Mouse (Mus musculus) small intestine, adult 2 months (tissue): Measurements from ENCODE around the gene Lhcgr. TPM values are rescaled to one million over a fixed set of nuclear protein-coding genes. Genes with fewer than 3 reads are reported as not detected.

Experiments
- H3K27ac ChIP-seq: fragments of 200-500 bp; 2 replicates; pipeline ENCODE4 v1.5.1; 2012; ENCODE audit warnings: low read depth, low read length, control low read depth, inconsistent platforms; ENCODE audit not compliant: insufficient read depth
- H3K27me3 ChIP-seq: fragments of 200-500 bp; 2 replicates; pipeline ENCODE4 v1.6.1; 2012; ENCODE audit warnings: mild to moderate bottlenecking, moderate library complexity, low read length, inconsistent platforms; ENCODE audit not compliant: control insufficient read depth, insufficient read depth
- H3K36me3 ChIP-seq: fragments of 200-500 bp; 2 replicates; pipeline ENCODE4 v1.6.1; 2012; ENCODE audit warnings: mild to moderate bottlenecking, low read length, control low read depth, inconsistent platforms; ENCODE audit not compliant: control insufficient read depth, insufficient read depth
- H3K4me1 ChIP-seq: fragments of 200-500 bp; 2 replicates; pipeline ENCODE4 v1.6.1; 2012; ENCODE audit warnings: low read length, inconsistent platforms, mixed read lengths; ENCODE audit not compliant: control insufficient read depth, insufficient read depth, insufficient read length
- H3K4me3 ChIP-seq: fragments of 200-500 bp; 2 replicates; pipeline ENCODE4 v1.5.1; 2012; ENCODE audit warnings: low read depth, mild to moderate bottlenecking, control low read depth, inconsistent platforms, low read length, moderate library complexity
- CTCF ChIP-seq: fragments of 200-500 bp; IDR thresholded peaks from 2 replicates; pipeline ENCODE4 v1.5.1; 2012; ENCODE audit warnings: low read depth, mild to moderate bottlenecking, control low read depth, inconsistent platforms, low read length, moderate library complexity, mixed read lengths; ENCODE audit not compliant: insufficient replicate concordance, insufficient read length; ENCODE audit errors: extremely low read depth
- POLR2A ChIP-seq: fragments of 200-500 bp; IDR thresholded peaks from 2 replicates; pipeline ENCODE4 v1.6.1; 2012; ENCODE audit warnings: low read depth, mild to moderate bottlenecking, control low read depth, inconsistent platforms, low read length, moderate library complexity
- WGBS: fragments of 180-500 bp; shearing (Covaris S2); methylation state at CpG from one replicate; pipeline ENCODE4 v1.1.7; 2018; 5-methylcytosine and 5-hydroxymethylcytosine counted together
- polyA plus RNA-seq: library from polyadenylated mRNA; depleted of rRNA; stranded (reverse); fragments of >200 nt; gene quantifications from 2 replicates; pipeline ENCODE4 v1.2.3, GENCODE M21; 2012

The Lhcgr gene
- polyA plus RNA-seq, 1 experiment = not detected

- no peaks in the 10 kb centered on the region for H3K4me1 ChIP-seq
- no peaks in the 10 kb centered on the region for H3K36me3 ChIP-seq
- no peak overlapping the region for H3K4me3 ChIP-seq
- 52% methylated on average over 6 of the region's 6 CpGs for WGBS
- TF ChIP-seq POLR2A (no peak), CTCF (no peak)
- H3K27ac ChIP-seq = no peak overlapping the region
- no peaks in the 10 kb centered on the region for H3K27me3 ChIP-seq
These were observed 4.9 kb downstream of the Lhcgr start for GRCm38 (mm10) chr17:88786881-88787280.

GRCm38 (mm10) chr17:88786385-88786784 lies 5.4 kb downstream of the Lhcgr start:
- Histone ChIP-seq H3K4me1 (no peaks in the 10 kb centered on the region), H3K27ac (no peak overlapping the region), H3K36me3 (no peaks in the 10 kb centered on the region), H3K4me3 (no peak overlapping the region), H3K27me3 (no peaks in the 10 kb centered on the region)
- TF ChIP-seq CTCF = no peak
- 85% methylated on average over 4 of the region's 4 CpGs for WGBS

DNA sequence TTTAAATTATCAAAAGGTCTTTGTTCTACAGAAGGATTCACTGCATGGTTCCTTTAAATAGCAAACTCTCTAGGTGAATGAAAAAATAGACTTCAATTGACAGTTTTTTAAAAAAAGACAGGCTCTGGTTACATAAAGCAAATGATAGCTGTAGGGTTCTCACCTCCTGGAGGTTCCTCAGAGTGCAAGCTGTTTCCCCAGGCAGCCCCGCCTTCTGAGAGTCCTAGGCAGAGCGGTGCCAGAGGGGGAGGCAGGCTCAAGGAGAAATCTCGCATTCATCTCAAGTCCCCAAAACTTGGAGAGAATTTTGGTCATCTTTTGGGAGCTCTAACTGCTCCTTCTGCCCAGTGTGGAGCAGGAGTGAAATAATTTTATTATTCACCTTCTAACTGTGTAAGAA lies 12.6 kb downstream of the Lhcgr start:
- H3K4me3 ChIP-seq = no peak overlapping the region
- no peaks in the 10 kb centered on the region for H3K27me3 ChIP-seq
- H3K27ac ChIP-seq = no peak overlapping the region
- H3K4me1 ChIP-seq = no peaks in the 10 kb centered on the region
- TF ChIP-seq POLR2A (no peak), CTCF (no peak)
- no peaks in the 10 kb centered on the region for H3K36me3 ChIP-seq
- WGBS = 46% methylated on average over 3 of the region's 3 CpGs

GRCm38 (mm10) chr17:88774103-88774526 lies 17.7 kb downstream of the Lhcgr start:
- WGBS = 18% methylated on average over 9 of the region's 9 CpGs
- TF ChIP-seq CTCF (no peak), POLR2A (no peak)
- no peaks in the 10 kb centered on the region for H3K4me1 ChIP-seq
- H3K4me3 ChIP-seq = no peak overlapping the region
- no peaks in the 10 kb centered on the region for H3K36me3 ChIP-seq
- H3K27me3 ChIP-seq = no peaks in the 10 kb centered on the region
- H3K27ac ChIP-seq = no peak overlapping the region

DNA sequence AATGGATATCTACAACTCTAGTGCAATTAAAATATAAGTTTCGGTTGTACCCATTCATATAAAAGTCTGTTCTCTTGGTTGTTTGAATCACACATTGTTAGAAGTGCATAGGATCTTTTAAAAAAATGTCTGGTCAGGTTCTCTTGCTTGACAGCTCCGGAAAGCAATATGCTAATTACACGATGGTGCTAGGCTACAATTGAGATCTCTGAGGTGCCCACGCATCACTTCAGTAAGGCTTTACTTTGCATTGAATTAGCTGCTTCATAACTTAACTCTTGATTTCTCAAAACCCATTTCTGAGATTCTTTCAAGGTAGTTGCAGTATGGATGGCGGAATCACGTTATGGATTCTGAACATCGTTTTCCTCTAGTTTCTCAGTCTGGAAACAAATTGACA lies 21.7 kb downstream of the Lhcgr start:
- no peaks in the 10 kb centered on the region for H3K27me3 ChIP-seq
- no peak overlapping the region for H3K4me3 ChIP-seq
- H3K36me3 ChIP-seq = no peaks in the 10 kb centered on the region
- no peaks in the 10 kb centered on the region for H3K4me1 ChIP-seq
- no peak overlapping the region for H3K27ac ChIP-seq
- TF ChIP-seq CTCF (no peak), POLR2A (no peak)
- 85% methylated on average over 7 of the region's 7 CpGs for WGBS

DNA sequence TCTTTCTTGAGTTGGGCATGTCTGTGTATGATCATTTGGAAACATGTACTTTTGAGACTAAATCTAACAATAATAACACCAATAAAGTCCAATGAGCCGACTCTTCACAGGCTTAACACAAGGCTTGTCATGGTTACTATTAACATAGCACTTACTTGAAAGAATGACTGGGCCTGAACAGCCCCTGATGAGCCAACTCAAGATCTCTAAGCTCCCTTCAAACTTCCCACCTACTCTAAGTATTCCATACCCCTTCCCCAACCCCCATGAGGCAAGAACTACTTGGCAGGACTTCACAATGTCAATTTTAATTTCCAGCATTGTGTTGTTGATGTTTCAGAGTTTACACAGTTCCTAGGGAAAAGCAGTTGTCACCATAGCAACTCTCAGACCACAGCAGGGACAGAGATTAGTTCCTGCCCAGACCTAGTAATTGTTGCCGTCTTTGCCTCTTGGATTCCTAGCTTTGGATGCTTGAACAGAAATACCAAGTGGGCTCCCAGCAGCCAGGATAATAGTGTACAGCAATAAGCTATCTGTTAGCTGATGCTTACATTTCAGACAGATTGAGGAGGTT lies 22.4 kb downstream of the Lhcgr start:
- Histone ChIP-seq H3K4me3 (no peak overlapping the region), H3K27me3 (no peaks in the 10 kb centered on the region), H3K27ac (no peak overlapping the region), H3K4me1 (no peaks in the 10 kb centered on the region), H3K36me3 (no peaks in the 10 kb centered on the region)
- TF ChIP-seq POLR2A = no peak
- TF ChIP-seq CTCF = no peak
- 51% methylated on average over 2 of the region's 2 CpGs for WGBS

DNA sequence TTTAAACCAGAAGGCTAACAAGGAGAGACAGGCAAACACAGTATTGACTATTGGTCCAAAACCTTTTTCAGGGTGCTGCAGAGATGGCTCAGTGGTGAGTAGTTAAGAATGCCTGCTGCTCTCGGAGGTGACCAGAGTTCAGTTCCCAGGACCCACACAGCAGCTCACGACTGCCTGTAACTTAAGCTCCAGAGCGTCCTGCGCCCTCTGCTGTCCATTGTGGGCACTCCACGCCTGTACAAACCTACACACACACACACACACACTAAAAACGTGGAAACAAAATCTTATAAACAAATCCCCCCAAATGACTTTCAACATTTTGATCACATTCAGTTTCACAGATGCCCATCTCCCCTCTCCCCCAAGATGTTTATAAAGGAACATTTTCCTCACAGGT lies 24.9 kb downstream of the Lhcgr start:
- 81% methylated on average over 6 of the region's 6 CpGs for WGBS
- Histone ChIP-seq H3K27me3 (no peaks in the 10 kb centered on the region), H3K27ac (no peak overlapping the region), H3K36me3 (no peaks in the 10 kb centered on the region), H3K4me3 (no peak overlapping the region), H3K4me1 (no peaks in the 10 kb centered on the region)
- TF ChIP-seq CTCF = no peak
- TF ChIP-seq POLR2A = no peak

- Histone ChIP-seq H3K27me3 (no peaks in the 10 kb centered on the region), H3K36me3 (no peaks in the 10 kb centered on the region), H3K4me1 (no peaks in the 10 kb centered on the region), H3K27ac (no peak overlapping the region), H3K4me3 (no peak overlapping the region)
- TF ChIP-seq POLR2A = no peak
- TF ChIP-seq CTCF = no peak
- WGBS = 67% methylated on average over 3 of the region's 3 CpGs
These were observed 27.7 kb downstream of the Lhcgr start for GRCm38 (mm10) chr17:88764136-88764485.
